Mouse (Mus musculus): ENCODE measurements around the gene Kif1bp. TPM values are rescaled to one million over a fixed set of nuclear protein-coding genes. Genes with fewer than 3 reads are reported as not detected.
"Not testable (repeated sequence)": the region's sequence is repeated elsewhere in the genome, so short reads cannot be mapped to it uniquely, and the experiment has no call there.

Kif1bp gene
- polyA plus RNA-seq, 1 experiment from 2014 or later = 90.4 TPM

- DNase-seq (ENCODE audit: low spot score) (no peak), ATAC-seq (ENCODE audit: low FRiP score) (no peak)
- 88% methylated on average over 7 of the region's 7 CpGs for WGBS
- Histone ChIP-seq H3K9ac (no peak overlapping the region), H3K4me1 (replicated peaks; ENCODE audit: control insufficient read depth, insufficient read depth, low read length) (no peaks in the 10 kb centered on the region; the same call in 1 of the 2 replicates), H3K27me3 (ENCODE audit: control insufficient read depth, insufficient read depth, low read length) (no peaks in the 10 kb centered on the region), H3K36me3 (replicated peaks; ENCODE audit: control insufficient read depth, insufficient read depth) (peaks cover 94% of the 10 kb centered on the region), H3K9me3 (ENCODE audit: control insufficient read depth, low read length) (no peaks in the 10 kb centered on the region), H3K4me2 (replicated peaks) (no peak overlapping the region), H3K4me3 (replicated peaks; ENCODE audit: low read length) (no peak overlapping the region), H3K27ac (no peak overlapping the region)
Measured at GRCm38 (mm10) chr10:62592496-62592895, 14.2 kb upstream of the Kif1bp start.

DNA sequence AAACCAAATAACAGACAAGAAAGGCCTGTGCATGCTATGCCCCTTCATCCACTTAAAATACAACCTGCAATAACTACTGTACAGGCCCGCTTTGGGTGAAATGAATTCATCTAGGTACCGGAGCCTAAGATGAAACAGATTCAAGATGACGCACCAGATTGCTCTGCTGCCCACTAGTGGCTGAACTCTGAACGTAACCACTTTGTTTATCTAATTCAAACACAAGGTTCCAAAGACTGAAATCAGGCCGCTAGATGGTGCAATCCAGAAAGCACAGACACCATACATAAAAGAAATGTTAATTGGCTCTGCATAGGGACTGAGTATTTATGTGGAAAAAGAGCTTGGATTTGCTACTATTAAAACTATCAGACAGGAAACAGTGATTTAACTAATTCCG is 11.9 kb upstream of the Kif1bp start:
- WGBS = 31% methylated on average over 6 of the region's 6 CpGs
- H3K27me3 ChIP-seq (ENCODE audit: control insufficient read depth, insufficient read depth, low read length) = no peaks in the 10 kb centered on the region
- H3K4me3 ChIP-seq (replicated peaks; ENCODE audit: low read length) = no peak overlapping the region
- ATAC-seq (ENCODE audit: low FRiP score) = peak; percentile 78; the same call in 1 of the 2 replicates
- no peak overlapping the region for H3K9ac ChIP-seq
- peak; percentile 95 for DNase-seq (ENCODE audit: low spot score)
- no peak overlapping the region for H3K27ac ChIP-seq
- no peaks in the 10 kb centered on the region for H3K4me1 ChIP-seq (replicated peaks; ENCODE audit: control insufficient read depth, insufficient read depth, low read length)
- H3K4me2 ChIP-seq (replicated peaks) = no peak overlapping the region
- peaks cover 99% of the 10 kb centered on the region for H3K36me3 ChIP-seq (replicated peaks; ENCODE audit: control insufficient read depth, insufficient read depth)
- no peaks in the 10 kb centered on the region for H3K9me3 ChIP-seq (ENCODE audit: control insufficient read depth, low read length)

- no peaks in the 10 kb centered on the region for H3K27me3 ChIP-seq (ENCODE audit: control insufficient read depth, insufficient read depth, low read length)
- no peak overlapping the region for H3K27ac ChIP-seq
- H3K9ac ChIP-seq = no peak overlapping the region
- no peak overlapping the region for H3K4me3 ChIP-seq (replicated peaks; ENCODE audit: low read length)
- WGBS = 85% methylated on average over 4 of the region's 4 CpGs
- no peaks in the 10 kb centered on the region for H3K4me1 ChIP-seq (replicated peaks; ENCODE audit: control insufficient read depth, insufficient read depth, low read length)
- ATAC-seq (ENCODE audit: low FRiP score) (no peak), DNase-seq (ENCODE audit: low spot score) (no peak)
- H3K9me3 ChIP-seq (ENCODE audit: control insufficient read depth, low read length) = no peaks in the 10 kb centered on the region
- H3K4me2 ChIP-seq (replicated peaks) = no peak overlapping the region
- peaks cover 99% of the 10 kb centered on the region for H3K36me3 ChIP-seq (replicated peaks; ENCODE audit: control insufficient read depth, insufficient read depth)
Measured at GRCm38 (mm10) chr10:62588616-62589015, 10.4 kb upstream of the Kif1bp start.

DNA sequence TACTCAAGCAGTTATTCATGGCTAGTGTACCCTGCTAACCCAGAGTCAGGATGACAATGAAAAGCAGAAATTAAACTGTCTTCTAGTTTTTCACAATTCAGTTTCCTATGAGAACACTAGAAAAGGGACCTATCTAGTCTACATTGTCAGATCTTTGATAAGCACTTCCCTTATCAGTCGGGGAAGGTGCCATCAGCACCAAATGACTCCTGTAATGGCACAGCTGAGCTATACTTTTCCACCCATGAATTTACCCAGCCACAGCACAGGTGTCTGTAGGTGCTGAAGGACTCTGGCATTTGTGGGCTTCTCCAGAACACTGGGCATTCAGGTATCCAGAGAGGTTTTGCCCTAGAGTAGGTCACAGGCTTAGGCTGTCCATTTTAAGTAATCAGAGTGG is 5.0 kb upstream of the Kif1bp start:
- H3K27ac ChIP-seq = no peak overlapping the region
- H3K9me3 ChIP-seq (ENCODE audit: control insufficient read depth, low read length) = no peaks in the 10 kb centered on the region
- DNase-seq (ENCODE audit: low spot score) = no peak
- H3K9ac ChIP-seq = no peak overlapping the region
- H3K4me3 ChIP-seq (replicated peaks; ENCODE audit: low read length) = no peak overlapping the region
- H3K36me3 ChIP-seq (replicated peaks; ENCODE audit: control insufficient read depth, insufficient read depth) = peaks cover 84% of the 10 kb centered on the region
- WGBS = 96% methylated on average over 1 of the region's 1 CpGs
- no peak for ATAC-seq (ENCODE audit: low FRiP score)
- H3K27me3 ChIP-seq (ENCODE audit: control insufficient read depth, insufficient read depth, low read length) = no peaks in the 10 kb centered on the region
- H3K4me1 ChIP-seq (replicated peaks; ENCODE audit: control insufficient read depth, insufficient read depth, low read length) = peaks cover 3% of the 10 kb centered on the region; the same call in 1 of the 2 replicates
- H3K4me2 ChIP-seq (replicated peaks) = no peak overlapping the region

GRCm38 (mm10) chr10:62582701-62583100 is 4.4 kb upstream of the Kif1bp start:
- no peak for ATAC-seq (ENCODE audit: low FRiP score)
- Histone ChIP-seq H3K4me3 (replicated peaks; ENCODE audit: low read length) (no peak overlapping the region), H3K36me3 (replicated peaks; ENCODE audit: control insufficient read depth, insufficient read depth) (peaks cover 79% of the 10 kb centered on the region), H3K4me2 (replicated peaks) (no peak overlapping the region), H3K9ac (no peak overlapping the region), H3K27ac (no peak overlapping the region), H3K4me1 (replicated peaks; ENCODE audit: control insufficient read depth, insufficient read depth, low read length) (peaks cover 3% of the 10 kb centered on the region; the same call in 1 of the 2 replicates), H3K27me3 (ENCODE audit: control insufficient read depth, insufficient read depth, low read length) (no peaks in the 10 kb centered on the region), H3K9me3 (ENCODE audit: control insufficient read depth, low read length) (no peaks in the 10 kb centered on the region)
- DNase-seq (ENCODE audit: low spot score) = no peak
- 87% methylated on average over 7 of the region's 7 CpGs for WGBS

DNA sequence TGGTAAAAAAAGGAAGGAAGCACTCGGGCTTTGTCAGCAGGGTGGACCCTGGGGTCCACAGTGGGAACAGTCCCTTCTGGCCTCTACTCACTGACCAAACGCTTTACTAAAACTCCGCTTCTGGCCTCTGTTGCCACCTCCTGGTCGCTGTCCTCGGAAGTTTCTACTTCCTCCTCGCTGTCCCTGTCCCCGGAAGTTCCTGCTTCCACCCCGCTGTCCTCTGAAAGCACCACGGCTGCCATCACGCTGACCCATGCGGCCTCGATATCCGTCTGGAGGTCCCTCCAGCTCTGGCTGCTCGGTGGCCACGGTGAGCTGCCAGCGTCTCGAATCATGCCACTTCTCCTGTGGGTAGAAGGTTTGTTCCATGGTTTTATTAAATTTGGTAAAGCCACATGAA is 4.0 kb upstream of the Kif1bp start:
- H3K4me1 ChIP-seq (replicated peaks; ENCODE audit: control insufficient read depth, insufficient read depth, low read length) = peaks cover 7% of the 10 kb centered on the region
- 92% methylated on average over 17 of the region's 17 CpGs for whole genome bisulfite sequencing
- H3K9me3 ChIP-seq (ENCODE audit: control insufficient read depth, low read length) = no peaks in the 10 kb centered on the region
- H3K27me3 ChIP-seq (ENCODE audit: control insufficient read depth, insufficient read depth, low read length) = no peaks in the 10 kb centered on the region
- ATAC-seq (ENCODE audit: low FRiP score) (no peak), DNase-seq (ENCODE audit: low spot score) (no peak)
- no peak overlapping the region for H3K4me2 ChIP-seq (replicated peaks)
- peaks cover 74% of the 10 kb centered on the region for H3K36me3 ChIP-seq (replicated peaks; ENCODE audit: control insufficient read depth, insufficient read depth)
- no peak overlapping the region for H3K9ac ChIP-seq
- H3K4me3 ChIP-seq (replicated peaks; ENCODE audit: low read length) = no peak overlapping the region
- no peak overlapping the region for H3K27ac ChIP-seq

- H3K36me3 ChIP-seq (replicated peaks; ENCODE audit: control insufficient read depth, insufficient read depth) = peaks cover 64% of the 10 kb centered on the region
- WGBS = 89% methylated on average over 12 of the region's 13 CpGs
Measured at GRCm38 (mm10) chr10:62579129-62579528, 872 bp upstream of the Kif1bp start.

DNA sequence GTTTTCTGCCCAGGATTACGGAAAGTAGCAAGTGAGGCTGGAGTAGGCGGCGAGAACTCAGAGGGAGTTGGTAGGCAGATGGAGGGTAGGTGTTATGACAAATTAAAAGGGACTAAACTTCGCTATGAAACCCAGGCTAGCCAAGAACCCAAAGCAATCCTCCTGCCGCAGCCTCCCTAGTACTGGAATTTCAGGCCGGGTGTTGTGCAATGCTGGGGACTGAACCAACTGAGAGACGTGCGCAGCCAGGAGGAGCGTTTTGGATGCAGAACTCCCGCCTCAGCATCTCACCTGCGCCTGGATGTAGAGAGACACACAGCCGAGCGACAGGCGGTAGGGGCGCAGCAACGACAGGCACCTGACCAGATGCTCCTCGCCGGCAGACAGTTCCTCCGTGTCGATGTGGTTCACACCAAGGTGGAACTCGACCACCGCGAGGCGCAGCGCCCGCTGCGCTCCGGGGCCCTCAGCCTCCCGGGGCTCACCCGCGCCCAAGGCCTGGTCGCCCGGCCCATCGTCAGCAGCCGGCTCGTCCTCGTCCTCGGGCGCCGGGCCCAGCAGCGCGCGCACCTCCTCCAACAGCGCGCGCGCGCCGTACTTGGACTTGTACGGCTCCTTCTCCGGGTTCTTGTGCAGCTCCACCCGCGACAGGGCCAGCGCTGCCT is 452 bp downstream of the Kif1bp start:
- Histone ChIP-seq H3K36me3 (replicated peaks; ENCODE audit: control insufficient read depth, insufficient read depth) (peaks cover 64% of the 10 kb centered on the region), H3K4me1 (replicated peaks; ENCODE audit: control insufficient read depth, insufficient read depth, low read length) (peaks cover 18% of the 10 kb centered on the region), H3K4me3 (replicated peaks; ENCODE audit: low read length) (peak overlapping the region; percentile 79), H3K4me2 (replicated peaks) (peak overlapping the region; percentile 83), H3K27ac (peak overlapping the region; percentile 71), H3K9ac (peak overlapping the region; percentile 82), H3K27me3 (ENCODE audit: control insufficient read depth, insufficient read depth, low read length) (no peaks in the 10 kb centered on the region), H3K9me3 (ENCODE audit: control insufficient read depth, low read length) (no peaks in the 10 kb centered on the region)
- WGBS = 1% methylated on average over 54 of the region's 54 CpGs
- peak; percentile 82 for ATAC-seq (ENCODE audit: low FRiP score)
- DNase-seq (ENCODE audit: low spot score) = no peak

More at GRCm38 (mm10) chr10:62579129-62579528, 872 bp upstream of the Kif1bp start:
- Histone ChIP-seq H3K4me1 (replicated peaks; ENCODE audit: control insufficient read depth, insufficient read depth, low read length) (peaks cover 18% of the 10 kb centered on the region), H3K4me2 (replicated peaks) (peak overlapping the region; percentile 53; the same call in 1 of the 2 replicates)
- ATAC-seq (ENCODE audit: low FRiP score); DNase-seq (ENCODE audit: low spot score); H3K27ac ChIP-seq; H3K9me3 ChIP-seq (ENCODE audit: control insufficient read depth, low read length); H3K27me3 ChIP-seq (ENCODE audit: control insufficient read depth, insufficient read depth, low read length); H3K9ac ChIP-seq; H3K4me3 ChIP-seq (replicated peaks; ENCODE audit: low read length): not testable (repeated sequence)

DNA sequence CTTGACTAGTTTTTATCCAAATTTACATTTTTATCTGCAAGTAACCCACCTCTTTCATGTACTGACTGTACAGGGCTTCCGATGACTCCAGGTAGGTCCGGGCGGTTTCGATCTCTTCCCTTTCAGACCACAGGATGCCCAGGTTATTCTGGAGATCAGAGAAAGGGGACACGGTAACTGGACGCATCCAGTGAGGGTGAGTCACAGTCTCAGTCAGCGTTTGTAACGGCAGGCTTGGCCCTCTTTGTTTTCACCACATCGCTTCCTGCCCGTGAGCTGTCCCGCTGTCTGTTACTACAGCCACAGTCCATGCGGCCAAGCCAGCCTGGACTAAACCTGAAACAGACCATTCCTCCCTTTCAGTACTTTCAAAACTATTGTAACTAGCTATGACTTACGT is 3.3 kb downstream of the Kif1bp start:
- Histone ChIP-seq H3K36me3 (replicated peaks; ENCODE audit: control insufficient read depth, insufficient read depth) (peaks cover 62% of the 10 kb centered on the region), H3K9ac (no peak overlapping the region)
- no peak for ATAC-seq (ENCODE audit: low FRiP score)

More for the DNA sequence above, 3.3 kb downstream of the Kif1bp start:
- Histone ChIP-seq H3K9me3 (ENCODE audit: control insufficient read depth, low read length) (no peaks in the 10 kb centered on the region), H3K4me1 (replicated peaks; ENCODE audit: control insufficient read depth, insufficient read depth, low read length) (peaks cover 18% of the 10 kb centered on the region), H3K27ac (no peak overlapping the region), H3K27me3 (ENCODE audit: control insufficient read depth, insufficient read depth, low read length) (no peaks in the 10 kb centered on the region), H3K4me2 (replicated peaks) (no peak overlapping the region), H3K4me3 (replicated peaks; ENCODE audit: low read length) (no peak overlapping the region)
- 92% methylated on average over 13 of the region's 13 CpGs for WGBS
- DNase-seq (ENCODE audit: low spot score) = no peak

Data from hindbrain, embryonic 14.5 days (tissue).